Mouse (Mus musculus) erythroblast, embryonic 14.5 days (primary cell): ENCODE data around the gene Mrps36. TPM values are rescaled to one million over a fixed set of nuclear protein-coding genes. Genes with fewer than 3 reads are reported as not detected.
"Not testable (repeated sequence)": the region's sequence is repeated elsewhere in the genome, so short reads cannot be mapped to it uniquely, and the experiment has no call there.

ENCODE experiments used
- H3K27me3 ChIP-seq: 2 replicates; pipeline ENCODE4 v1.6.1; 2012; ENCODE audit warnings: inconsistent platforms; ENCODE audit not compliant: control insufficient read depth
- H3K36me3 ChIP-seq: 2 replicates; pipeline ENCODE4 v1.6.1; 2012; ENCODE audit warnings: mild to moderate bottlenecking, inconsistent platforms; ENCODE audit not compliant: control insufficient read depth
- H3K4me1 ChIP-seq: 2 replicates; pipeline ENCODE4 v1.6.1; 2012; ENCODE audit warnings: inconsistent platforms; ENCODE audit not compliant: control insufficient read depth
- H3K4me3 ChIP-seq: replicated peaks from 2 replicates; pipeline ENCODE3; 2012; ENCODE audit warnings: moderate library complexity, mild to moderate bottlenecking, inconsistent platforms
- H3K9me3 ChIP-seq: 2 replicates; pipeline ENCODE4 v1.6.1; 2012; ENCODE audit warnings: low read length, inconsistent platforms, mixed read lengths; ENCODE audit not compliant: control insufficient read depth
- GATA1 ChIP-seq: IDR thresholded peaks from 2 replicates; pipeline ENCODE4 v1.6.1; 2012; ENCODE audit warnings: low read length, inconsistent platforms, mixed read lengths
- TAL1 ChIP-seq: IDR thresholded peaks from 3 replicates; pipeline ENCODE4 v1.6.1; 2012; ENCODE audit warnings: low read length, inconsistent platforms, mixed read lengths
- polyA plus RNA-seq: library from polyadenylated mRNA; stranded (reverse); fragments of >175 nt; gene quantifications from 2 replicates; pipeline ENCODE4 v1.2.3, GENCODE M21; 2012

Mrps36 gene
- 19.3 and 24.9 TPM in 2 replicates for polyA plus RNA-seq

DNA sequence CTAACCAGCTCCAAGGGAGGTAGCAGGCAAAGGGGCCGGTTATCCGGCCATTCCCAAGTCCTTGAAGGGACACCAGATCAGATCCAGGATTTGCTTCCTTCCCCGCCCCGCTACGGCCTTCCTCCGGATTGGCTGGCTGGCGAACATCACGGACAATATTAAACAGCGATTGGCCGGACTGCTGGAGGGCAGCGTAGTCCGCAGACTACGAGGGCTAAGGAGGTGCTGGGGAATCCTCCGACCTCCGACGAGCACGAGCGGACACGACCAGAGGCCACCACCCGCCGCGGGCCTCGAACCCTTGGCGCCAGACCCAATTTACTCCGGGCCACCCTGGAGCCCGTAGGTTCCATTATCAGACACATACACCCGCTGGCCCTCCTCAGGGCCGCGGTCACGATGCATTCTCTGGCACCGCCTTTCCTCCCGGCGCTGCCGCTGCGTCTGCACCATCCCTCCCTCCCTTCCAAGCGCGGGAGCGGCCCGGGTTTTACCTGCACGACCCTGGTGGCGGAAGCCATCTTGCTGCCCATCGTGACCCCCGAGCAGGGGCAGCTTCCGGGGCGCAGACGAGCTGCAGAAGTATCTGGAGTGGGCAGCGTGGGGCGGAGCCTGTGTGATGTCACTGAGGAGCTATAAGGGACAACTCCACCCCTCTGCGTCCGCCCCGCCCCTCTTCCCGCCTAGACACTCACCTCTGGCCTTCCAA is at the start of gene Mrps36:
Mrps36 (minus strand) TSS at position 624 of the 709 bp plus-strand sequence.
- no peaks in the 10 kb centered on the region for H3K27me3 ChIP-seq
- peak within 1 kb of the TSS; percentile 96 for H3K4me3 ChIP-seq
- peaks cover 74% of the 10 kb centered on the region for H3K4me1 ChIP-seq
- no peaks in the 10 kb centered on the region for H3K9me3 ChIP-seq
- TF ChIP-seq GATA1 (no peak; the same call in 1 of the 2 replicates), TAL1 (peak; percentile 47; the same call in 2 of the 3 replicates)
- peaks cover 26% of the 10 kb centered on the region for H3K36me3 ChIP-seq

- TF ChIP-seq GATA1 (no peak), TAL1 (no peak)
- Histone ChIP-seq H3K9me3 (no peaks in the 10 kb centered on the region), H3K4me1 (peaks cover 35% of the 10 kb centered on the region), H3K27me3 (no peaks in the 10 kb centered on the region), H3K4me3 (no peak overlapping the region), H3K36me3 (peaks cover 19% of the 10 kb centered on the region)
These were observed 44.6 kb upstream of the Mrps36 start for GRCm38 (mm10) chr13:100789083-100789482.

DNA sequence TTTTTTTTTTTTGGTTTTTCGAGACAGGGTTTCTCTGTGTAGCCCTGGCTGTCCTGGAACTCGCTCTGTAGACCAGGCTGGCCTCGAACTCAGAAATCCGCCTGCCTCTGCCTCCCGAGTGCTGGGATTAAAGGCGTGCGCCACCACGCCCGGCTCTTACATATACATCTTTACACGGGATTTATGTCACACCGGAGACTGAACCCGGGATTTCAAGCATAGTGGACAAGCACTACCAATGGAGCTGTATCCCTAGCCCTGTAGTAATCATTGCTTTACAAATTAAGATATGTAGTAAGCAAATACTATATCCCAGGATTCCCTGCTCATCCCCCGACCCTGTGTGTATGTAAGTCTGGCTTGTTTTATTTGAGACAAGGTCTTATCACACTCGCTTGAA is 43.6 kb upstream of the Mrps36 start:
- H3K27me3 ChIP-seq, H3K4me3 ChIP-seq, H3K9me3 ChIP-seq: not testable (repeated sequence)
- peaks cover 29% of the 10 kb centered on the region for H3K36me3 ChIP-seq
- H3K4me1 ChIP-seq, result peaks cover 43% of the 10 kb centered on the region

GRCm38 (mm10) chr13:100787316-100788010 is 43.0 kb upstream of the Mrps36 start:
- Histone ChIP-seq H3K9me3 (no peaks in the 10 kb centered on the region), H3K4me3 (no peak overlapping the region), H3K27me3 (no peaks in the 10 kb centered on the region), H3K36me3 (peaks cover 35% of the 10 kb centered on the region), H3K4me1 (peaks cover 49% of the 10 kb centered on the region)
- TF ChIP-seq GATA1 (no peak), TAL1 (no peak)

DNA sequence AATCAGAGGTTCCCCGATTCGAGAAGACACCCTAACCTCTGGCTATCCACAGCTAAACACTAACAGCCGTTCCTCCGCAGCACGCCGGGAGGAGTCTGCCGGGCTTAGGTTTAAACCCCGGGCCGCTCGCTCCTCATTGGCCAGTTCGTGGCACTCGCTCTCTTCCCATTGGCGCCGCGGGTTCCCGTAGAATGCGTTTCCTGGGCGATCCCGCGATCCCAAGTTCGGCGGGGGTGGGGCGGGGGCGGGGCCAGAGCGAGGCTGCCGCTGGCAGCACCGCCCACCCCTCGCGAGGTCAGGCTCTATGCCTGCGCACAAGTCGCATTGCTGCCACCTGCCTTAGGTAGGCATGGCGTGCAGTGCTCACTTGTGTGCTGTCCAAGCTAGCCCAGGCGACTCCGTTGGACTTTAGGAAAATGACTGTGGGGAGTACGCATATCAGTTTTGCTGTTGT is 42.0 kb upstream of the Mrps36 start, which contains the start of gene Ccnb1:
Ccnb1 (minus strand) TSS at position 157 of the 454 bp plus-strand sequence.
- Histone ChIP-seq H3K27me3 (no peaks in the 10 kb centered on the region), H3K4me1 (peaks cover 57% of the 10 kb centered on the region), H3K36me3 (peaks cover 45% of the 10 kb centered on the region), H3K4me3 (peak within 1 kb of the TSS; percentile 100), H3K9me3 (no peaks in the 10 kb centered on the region)
- TF ChIP-seq GATA1, result no peak
- no peak for TF ChIP-seq TAL1

DNA sequence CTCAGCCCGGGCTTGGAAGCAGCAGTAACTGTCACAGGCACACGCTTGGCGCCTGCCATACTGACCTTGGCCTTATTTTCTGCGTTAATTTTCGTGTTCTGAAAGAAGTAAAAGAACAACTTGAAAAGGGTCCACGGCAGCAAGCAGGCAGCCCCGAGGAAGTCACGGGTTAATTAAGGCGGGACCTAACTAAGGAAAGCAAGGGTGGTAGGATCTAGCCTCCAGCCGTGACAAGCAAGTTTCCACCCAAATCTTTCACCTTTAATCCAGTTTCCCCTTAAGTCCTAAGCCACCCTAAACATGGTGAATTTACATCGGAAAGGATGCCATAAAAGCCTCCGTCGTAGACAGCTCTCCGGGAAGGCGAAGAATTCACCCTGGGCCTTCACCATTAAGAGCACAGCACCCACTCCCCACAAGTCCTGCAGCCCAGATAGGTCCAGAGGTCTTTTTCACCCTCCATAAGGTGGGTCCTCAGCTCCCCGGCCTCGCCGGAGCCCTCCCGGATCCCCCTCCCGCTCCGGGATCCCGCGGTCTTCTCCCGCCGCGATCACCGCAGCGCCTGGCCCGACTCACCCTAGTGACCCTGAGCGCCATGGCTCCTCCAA is 41.5 kb upstream of the Mrps36 start:
- no peaks in the 10 kb centered on the region for H3K27me3 ChIP-seq
- TF ChIP-seq GATA1, result no peak
- TF ChIP-seq TAL1, result no peak
- peak overlapping the region; percentile 100 for H3K4me3 ChIP-seq
- H3K4me1 ChIP-seq, result peaks cover 60% of the 10 kb centered on the region
- no peaks in the 10 kb centered on the region for H3K9me3 ChIP-seq
- peaks cover 51% of the 10 kb centered on the region for H3K36me3 ChIP-seq

DNA sequence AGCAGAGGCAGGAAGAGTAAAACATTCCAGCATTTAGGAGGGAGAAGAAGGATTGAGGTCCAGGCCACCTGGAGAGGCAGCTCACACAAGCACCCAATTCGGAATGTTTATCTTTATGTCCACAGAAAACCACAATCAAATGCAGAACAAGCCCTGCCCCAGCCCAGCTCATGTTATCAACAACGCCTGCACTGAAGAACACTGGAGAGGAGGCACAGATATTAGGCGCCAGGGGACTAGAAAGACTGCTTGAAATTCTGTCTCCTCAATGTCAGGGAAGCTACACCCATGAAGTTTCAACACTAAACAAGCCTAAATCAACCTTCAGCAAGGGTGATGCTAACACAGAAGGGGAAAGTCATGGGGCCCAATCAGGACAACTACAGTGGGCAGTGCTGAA is 33.0 kb upstream of the Mrps36 start:
- Histone ChIP-seq H3K4me1 (peaks cover 87% of the 10 kb centered on the region), H3K4me3 (peak overlapping the region; percentile 5), H3K9me3 (no peaks in the 10 kb centered on the region), H3K36me3 (peaks cover 82% of the 10 kb centered on the region), H3K27me3 (no peaks in the 10 kb centered on the region)
- TF ChIP-seq TAL1 (peak; percentile 41; the same call in 2 of the 3 replicates), GATA1 (peak; percentile 13; the same call in 1 of the 2 replicates)

GRCm38 (mm10) chr13:100776710-100777109 is 32.3 kb upstream of the Mrps36 start:
- Histone ChIP-seq H3K4me3 (peak overlapping the region; percentile 95), H3K4me1 (peaks cover 88% of the 10 kb centered on the region)

GRCm38 (mm10) chr13:100776056-100776419 is 31.6 kb upstream of the Mrps36 start:
- peak overlapping the region; percentile 95 for H3K4me3 ChIP-seq
- no peaks in the 10 kb centered on the region for H3K27me3 ChIP-seq
- H3K4me1 ChIP-seq, result peaks cover 85% of the 10 kb centered on the region
- peaks cover 82% of the 10 kb centered on the region for H3K36me3 ChIP-seq
- no peaks in the 10 kb centered on the region for H3K9me3 ChIP-seq
- TF ChIP-seq GATA1 (no peak), TAL1 (no peak)

More at GRCm38 (mm10) chr13:100776710-100777109, 32.3 kb upstream of the Mrps36 start:
- Histone ChIP-seq H3K9me3 (no peaks in the 10 kb centered on the region), H3K27me3 (no peaks in the 10 kb centered on the region), H3K36me3 (peaks cover 82% of the 10 kb centered on the region)
- TF ChIP-seq TAL1 (no peak), GATA1 (no peak)
